Mouse (Mus musculus): ENCODE results near the gene Shkbp1. TPM values are rescaled to one million over a fixed set of nuclear protein-coding genes. Genes with fewer than 3 reads are reported as not detected.

The Shkbp1 gene
- polyA plus RNA-seq, 1 experiment from 2014 or later = 54.5 TPM

GRCm38 (mm10) chr7:27331541-27331851, 24.3 kb downstream of the Shkbp1 start:
- Histone ChIP-seq H3K9ac (no peak overlapping the region), H3K9me3 (no peaks in the 10 kb centered on the region), H3K27ac (no peak overlapping the region), H3K4me1 (peaks cover 70% of the 10 kb centered on the region), H3K4me2 (replicated peaks) (peak overlapping the region; percentile 97), H3K36me3 (0 out of 2 replicates have a peak, but pooled peaks cover 4% of the 10 kb centered on the region), H3K27me3 (peaks cover 92% of the 10 kb centered on the region), H3K4me3 (peak overlapping the region; percentile 57)
- 3% methylated on average over 8 of the region's 8 CpGs for WGBS
- no peak for ATAC-seq (ENCODE audit: low FRiP score, low read depth)

GRCm38 (mm10) chr7:27330709-27331540, 24.9 kb downstream of the Shkbp1 start:
- peak overlapping the region; percentile 57 for H3K4me3 ChIP-seq
- 0 out of 2 replicates have a peak, but pooled peaks cover 4% of the 10 kb centered on the region for H3K36me3 ChIP-seq
- no peaks in the 10 kb centered on the region for H3K9me3 ChIP-seq
- peaks cover 97% of the 10 kb centered on the region for H3K27me3 ChIP-seq
- under 1% methylated on average over 39 of the region's 39 CpGs for WGBS
- peak overlapping the region; percentile 97 for H3K4me2 ChIP-seq (replicated peaks)
- peak; percentile 28; the same call in 1 of the 2 replicates for ATAC-seq (ENCODE audit: low FRiP score, low read depth)
- peak overlapping the region; percentile 59 for H3K9ac ChIP-seq
- peaks cover 75% of the 10 kb centered on the region for H3K4me1 ChIP-seq
- H3K27ac ChIP-seq = no peak overlapping the region; the same call in 1 of the 2 replicates

GRCm38 (mm10) chr7:27329981-27330380, 25.8 kb downstream of the Shkbp1 start:
- Histone ChIP-seq H3K27me3 (peaks cover 100% of the 10 kb centered on the region), H3K4me3 (peak overlapping the region; percentile 57), H3K4me2 (replicated peaks) (peak overlapping the region; percentile 97), H3K9me3 (no peaks in the 10 kb centered on the region), H3K36me3 (0 out of 2 replicates have a peak, but pooled peaks cover 4% of the 10 kb centered on the region), H3K9ac (no peak overlapping the region), H3K4me1 (peaks cover 76% of the 10 kb centered on the region), H3K27ac (no peak overlapping the region)
- WGBS = 24% methylated on average over 17 of the region's 17 CpGs
- ATAC-seq (ENCODE audit: low FRiP score, low read depth) = no peak

- ATAC-seq (ENCODE audit: low FRiP score, low read depth) = peak; percentile 9; the same call in 1 of the 2 replicates
- Histone ChIP-seq H3K27me3 (peaks cover 100% of the 10 kb centered on the region), H3K9ac (peak overlapping the region; percentile 54; the same call in 1 of the 2 replicates), H3K9me3 (no peaks in the 10 kb centered on the region), H3K36me3 (0 out of 2 replicates have a peak, but pooled peaks cover 4% of the 10 kb centered on the region), H3K4me2 (replicated peaks) (peak overlapping the region; percentile 61), H3K4me3 (peak overlapping the region; percentile 57), H3K27ac (no peak overlapping the region), H3K4me1 (peaks cover 71% of the 10 kb centered on the region)
- WGBS = 4% methylated on average over 45 of the region's 45 CpGs
These were observed 26.4 kb downstream of the Shkbp1 start for GRCm38 (mm10) chr7:27329326-27329947.

GRCm38 (mm10) chr7:27328648-27329047, 27.2 kb downstream of the Shkbp1 start:
- Histone ChIP-seq H3K9me3 (no peaks in the 10 kb centered on the region), H3K4me3 (no peak overlapping the region), H3K4me1 (peaks cover 63% of the 10 kb centered on the region), H3K27ac (no peak overlapping the region), H3K9ac (no peak overlapping the region), H3K27me3 (peaks cover 99% of the 10 kb centered on the region), H3K4me2 (replicated peaks) (peak overlapping the region; percentile 61; the same call in 1 of the 2 replicates), H3K36me3 (peaks cover 8% of the 10 kb centered on the region; the same call in 1 of the 2 replicates)
- WGBS = 32% methylated on average over 16 of the region's 16 CpGs
- no peak for ATAC-seq (ENCODE audit: low FRiP score, low read depth)

GRCm38 (mm10) chr7:27328161-27328560, 27.7 kb downstream of the Shkbp1 start:
- 85% methylated on average over 11 of the region's 11 CpGs for WGBS
- H3K9ac ChIP-seq = no peak overlapping the region
- H3K27me3 ChIP-seq = peaks cover 99% of the 10 kb centered on the region
- H3K4me1 ChIP-seq = peaks cover 60% of the 10 kb centered on the region
- H3K36me3 ChIP-seq = peaks cover 13% of the 10 kb centered on the region
- no peak for ATAC-seq (ENCODE audit: low FRiP score, low read depth)
- H3K4me3 ChIP-seq = no peak overlapping the region
- H3K27ac ChIP-seq = no peak overlapping the region
- no peaks in the 10 kb centered on the region for H3K9me3 ChIP-seq
- no peak overlapping the region for H3K4me2 ChIP-seq (replicated peaks)

GRCm38 (mm10) chr7:27327500-27327899, 28.3 kb downstream of the Shkbp1 start:
- WGBS = 90% methylated on average over 8 of the region's 8 CpGs
- ATAC-seq (ENCODE audit: low FRiP score, low read depth) = no peak
- no peaks in the 10 kb centered on the region for H3K9me3 ChIP-seq
- peaks cover 53% of the 10 kb centered on the region for H3K4me1 ChIP-seq
- no peak overlapping the region for H3K4me3 ChIP-seq
- no peak overlapping the region for H3K9ac ChIP-seq
- H3K4me2 ChIP-seq (replicated peaks) = no peak overlapping the region
- H3K27ac ChIP-seq = no peak overlapping the region
- peaks cover 19% of the 10 kb centered on the region for H3K36me3 ChIP-seq
- peaks cover 99% of the 10 kb centered on the region for H3K27me3 ChIP-seq

- H3K36me3 ChIP-seq = peaks cover 20% of the 10 kb centered on the region
- H3K27me3 ChIP-seq = peaks cover 95% of the 10 kb centered on the region
- 30% methylated on average over 34 of the region's 34 CpGs for WGBS
- no peak for ATAC-seq (ENCODE audit: low FRiP score, low read depth)
- peak overlapping the region; percentile 60 for H3K4me2 ChIP-seq (replicated peaks)
- H3K9me3 ChIP-seq = no peaks in the 10 kb centered on the region
- no peak overlapping the region for H3K27ac ChIP-seq
- H3K9ac ChIP-seq = 0 out of 2 replicates have a peak overlapping the region, but pooled peaks have one; percentile 5
- peaks cover 41% of the 10 kb centered on the region for H3K4me1 ChIP-seq
- peak overlapping the region; percentile 37 for H3K4me3 ChIP-seq
These were observed 29.5 kb downstream of the Shkbp1 start for GRCm38 (mm10) chr7:27326101-27326880.

GRCm38 (mm10) chr7:27325697-27326096, 30.1 kb downstream of the Shkbp1 start:
- Histone ChIP-seq H3K36me3 (peaks cover 20% of the 10 kb centered on the region), H3K27me3 (peaks cover 89% of the 10 kb centered on the region), H3K9me3 (no peaks in the 10 kb centered on the region), H3K4me2 (replicated peaks) (peak overlapping the region; percentile 60), H3K9ac (peak overlapping the region; percentile 57; the same call in 1 of the 2 replicates), H3K4me3 (peak overlapping the region; percentile 37), H3K27ac (no peak overlapping the region), H3K4me1 (peaks cover 35% of the 10 kb centered on the region)
- ATAC-seq (ENCODE audit: low FRiP score, low read depth) = 0 out of 2 replicates have a peak, but pooled peaks have one; percentile 42
- 3% methylated on average over 24 of the region's 24 CpGs for WGBS

GRCm38 (mm10) chr7:27324928-27325327, 30.9 kb downstream of the Shkbp1 start:
- Histone ChIP-seq H3K9me3 (no peaks in the 10 kb centered on the region), H3K27ac (no peak overlapping the region), H3K4me2 (replicated peaks) (no peak overlapping the region), H3K27me3 (peaks cover 81% of the 10 kb centered on the region), H3K4me3 (no peak overlapping the region), H3K36me3 (peaks cover 20% of the 10 kb centered on the region), H3K4me1 (peaks cover 27% of the 10 kb centered on the region), H3K9ac (no peak overlapping the region)
- ATAC-seq (ENCODE audit: low FRiP score, low read depth) = no peak
- 54% methylated on average over 18 of the region's 20 CpGs for WGBS

- H3K4me3 ChIP-seq = no peak overlapping the region
- no peak overlapping the region for H3K27ac ChIP-seq
- H3K36me3 ChIP-seq = peaks cover 24% of the 10 kb centered on the region
- no peak overlapping the region for H3K9ac ChIP-seq
- peaks cover 20% of the 10 kb centered on the region for H3K4me1 ChIP-seq
- WGBS = 93% methylated on average over 11 of the region's 11 CpGs
- H3K27me3 ChIP-seq = peaks cover 73% of the 10 kb centered on the region
- no peaks in the 10 kb centered on the region for H3K9me3 ChIP-seq
- no peak for ATAC-seq (ENCODE audit: low FRiP score, low read depth)
- H3K4me2 ChIP-seq (replicated peaks) = no peak overlapping the region
These were observed 31.7 kb downstream of the Shkbp1 start for GRCm38 (mm10) chr7:27324161-27324560.
